Mouse (Mus musculus): Measurements from ENCODE around the gene Muc4. TPM values are rescaled to one million over a fixed set of nuclear protein-coding genes. Genes with fewer than 3 reads are reported as not detected.

The Muc4 gene
- total RNA-seq, 2 experiments from 2014 or later: not detected

Other genes starting within 250 kb of the Muc4 start
- gene Slc51a, start 248.0 kb upstream of the Muc4 start, total RNA-seq (2021): not detected
- not detected for gene Zdhhc19, start 239.6 kb upstream of the Muc4 start, total RNA-seq (2021)
- gene Tfrc, start 127.0 kb upstream of the Muc4 start, total RNA-seq (2021): 10 to 100 TPM; 19.8 to 34.3 TPM
- 10 to 100 TPM; 29.9 to 33.1 TPM for gene Tnk2, start 92.0 kb upstream of the Muc4 start, total RNA-seq (2021)
- gene Muc20, start 61.5 kb downstream of the Muc4 start, total RNA-seq (2021): under 1 TPM in 1 of 2 experiments, not detected in 1; 0.10 TPM
- gene Smbd1, start 74.6 kb downstream of the Muc4 start, total RNA-seq (2021): not detected
- 100 to 1,000 TPM; 109 to 111 TPM for gene Fyttd1, start 141.6 kb downstream of the Muc4 start, total RNA-seq (2021)
- 10 to 100 TPM; 23.1 to 24.3 TPM for gene Rubcn, start 141.9 kb downstream of the Muc4 start, total RNA-seq (2021)
- 10 to 100 TPM; 27.9 to 33.1 TPM for gene Lrch3, start 178.2 kb downstream of the Muc4 start, total RNA-seq (2021)